Mouse (Mus musculus) gonadal fat pad, adult 2 months (tissue): ENCODE results near the gene Tppp. TPM values are rescaled to one million over a fixed set of nuclear protein-coding genes. Genes with fewer than 3 reads are reported as not detected.
"Not testable (repeated sequence)": the region's sequence is repeated elsewhere in the genome, so short reads cannot be mapped to it uniquely, and the experiment has no call there.

Experiments
- DNase-seq: peaks from one replicate; pipeline ENCODE4 v3.0.0-alpha.2; 2012; ENCODE audit warnings: low read depth
- polyA plus RNA-seq: library from polyadenylated mRNA; depleted of rRNA; stranded (reverse); fragments of >200 nt; gene quantifications from 2 replicates; pipeline ENCODE4 v1.2.3, GENCODE M21; 2012; rRNA removed

Tppp gene
- polyA plus RNA-seq, result 11.8 and 14.3 TPM in 2 replicates

DNA sequence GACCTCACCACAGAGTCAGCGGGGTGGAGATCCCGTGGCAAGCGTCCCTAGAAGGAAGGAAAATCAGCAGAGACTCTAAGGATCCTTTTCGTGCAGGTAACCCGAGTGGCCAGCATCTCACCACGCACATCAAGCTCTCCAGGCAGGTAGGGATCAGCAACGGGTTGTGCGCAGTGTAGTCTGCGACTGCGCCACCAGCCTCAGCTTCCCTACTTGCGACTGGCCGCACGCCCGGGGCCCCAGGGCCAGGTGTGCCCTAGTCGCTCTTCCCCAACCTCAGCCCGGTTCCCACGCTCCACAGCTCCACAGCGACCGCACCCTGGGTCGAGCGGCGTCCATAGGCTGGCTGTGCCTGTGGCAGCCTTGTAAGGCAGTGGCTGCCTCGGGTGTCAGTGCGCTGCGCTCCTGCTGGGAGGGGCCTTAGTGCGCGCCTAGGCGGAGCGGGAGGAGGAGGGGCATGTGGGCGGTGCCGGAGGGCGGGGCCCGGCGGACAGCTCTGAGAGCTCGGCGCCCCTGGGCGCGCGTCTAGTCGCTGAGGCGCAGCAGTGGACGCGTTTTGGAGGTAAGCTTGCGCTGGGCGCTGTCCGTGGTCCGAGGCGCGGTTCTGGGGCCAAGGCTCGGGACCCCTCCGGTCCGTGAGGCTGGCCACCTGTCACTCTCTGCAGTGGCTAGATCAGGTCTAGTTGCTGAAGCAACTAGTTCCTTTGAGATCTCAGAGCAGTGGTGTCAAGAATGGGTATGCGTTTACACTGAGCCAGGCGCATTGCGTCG, at the start of gene Tppp:
Gene Tppp (plus strand): TSS at position 460 of the 771 bp plus-strand sequence.
- no peak for DNase-seq

DNA sequence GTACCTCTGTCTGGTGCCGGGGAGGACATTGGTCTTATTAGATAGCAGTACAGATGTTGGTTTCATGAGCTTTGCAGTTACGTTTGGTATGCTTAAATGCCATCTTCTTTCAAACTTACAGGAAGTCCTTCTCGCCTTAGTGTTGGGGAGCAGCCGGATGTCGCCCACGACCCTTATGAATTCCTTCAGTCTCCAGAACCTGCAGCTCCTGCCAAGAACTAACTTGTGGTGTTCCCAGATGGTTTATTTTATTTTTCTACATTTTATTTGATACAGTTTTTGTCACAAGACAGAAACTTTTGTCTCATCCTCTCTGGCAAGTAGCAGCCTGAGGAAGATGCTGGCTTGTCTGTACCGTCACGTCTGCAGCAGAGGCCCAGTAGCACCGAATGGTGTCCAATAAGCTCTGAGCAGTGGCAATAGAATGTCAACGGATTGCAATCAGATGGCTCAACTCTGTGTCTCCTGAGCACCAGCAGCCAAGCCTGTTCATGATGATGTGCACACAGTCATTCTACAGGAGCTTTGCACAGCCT, 49.0 kb upstream of the Tppp start:
- no peak for DNase-seq

DNA sequence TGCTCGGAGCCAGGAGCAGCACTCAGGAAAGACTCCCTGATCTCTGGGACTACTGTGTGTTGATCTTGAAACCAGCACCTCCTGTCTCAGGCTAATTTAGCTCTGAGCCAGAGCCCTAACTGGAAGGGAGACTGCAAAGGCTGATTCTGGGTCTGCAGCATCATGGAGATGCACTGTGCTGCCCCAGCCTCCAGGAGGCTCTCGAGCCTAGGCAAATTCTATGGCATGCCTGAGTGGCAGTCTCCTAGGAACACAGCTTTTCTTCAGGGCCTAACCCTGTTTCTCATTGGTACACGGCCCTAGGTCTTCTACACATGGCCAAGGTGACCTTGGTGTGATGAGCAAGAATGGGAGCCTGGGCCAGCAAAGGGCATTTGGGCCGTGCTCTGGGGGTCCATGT, 48.0 kb upstream of the Tppp start:
- DNase-seq, result no peak

DNA sequence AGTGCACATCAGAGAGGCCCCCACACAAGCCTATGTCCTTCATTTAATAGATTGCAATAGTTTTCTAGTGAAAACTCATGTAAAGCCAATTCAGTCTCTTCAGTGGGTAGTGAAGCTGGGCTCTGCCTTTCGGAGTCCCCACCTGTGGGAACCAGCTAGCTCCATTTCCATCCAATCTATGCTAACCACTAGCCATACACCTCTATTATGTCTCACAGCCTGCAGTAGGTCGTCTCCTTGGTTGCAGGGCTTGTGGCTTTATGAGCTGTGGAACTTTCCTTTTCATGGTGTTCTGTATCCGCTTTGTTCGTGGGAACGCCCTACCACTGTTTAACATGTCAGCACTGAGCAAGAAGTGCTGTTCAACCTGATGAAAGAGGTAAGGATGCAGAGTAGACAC, 45.7 kb upstream of the Tppp start, which contains the start of gene Zdhhc11:
Gene Zdhhc11 (plus strand): TSS at position 301 of the 400 bp plus-strand sequence.
- DNase-seq, result no peak

DNA sequence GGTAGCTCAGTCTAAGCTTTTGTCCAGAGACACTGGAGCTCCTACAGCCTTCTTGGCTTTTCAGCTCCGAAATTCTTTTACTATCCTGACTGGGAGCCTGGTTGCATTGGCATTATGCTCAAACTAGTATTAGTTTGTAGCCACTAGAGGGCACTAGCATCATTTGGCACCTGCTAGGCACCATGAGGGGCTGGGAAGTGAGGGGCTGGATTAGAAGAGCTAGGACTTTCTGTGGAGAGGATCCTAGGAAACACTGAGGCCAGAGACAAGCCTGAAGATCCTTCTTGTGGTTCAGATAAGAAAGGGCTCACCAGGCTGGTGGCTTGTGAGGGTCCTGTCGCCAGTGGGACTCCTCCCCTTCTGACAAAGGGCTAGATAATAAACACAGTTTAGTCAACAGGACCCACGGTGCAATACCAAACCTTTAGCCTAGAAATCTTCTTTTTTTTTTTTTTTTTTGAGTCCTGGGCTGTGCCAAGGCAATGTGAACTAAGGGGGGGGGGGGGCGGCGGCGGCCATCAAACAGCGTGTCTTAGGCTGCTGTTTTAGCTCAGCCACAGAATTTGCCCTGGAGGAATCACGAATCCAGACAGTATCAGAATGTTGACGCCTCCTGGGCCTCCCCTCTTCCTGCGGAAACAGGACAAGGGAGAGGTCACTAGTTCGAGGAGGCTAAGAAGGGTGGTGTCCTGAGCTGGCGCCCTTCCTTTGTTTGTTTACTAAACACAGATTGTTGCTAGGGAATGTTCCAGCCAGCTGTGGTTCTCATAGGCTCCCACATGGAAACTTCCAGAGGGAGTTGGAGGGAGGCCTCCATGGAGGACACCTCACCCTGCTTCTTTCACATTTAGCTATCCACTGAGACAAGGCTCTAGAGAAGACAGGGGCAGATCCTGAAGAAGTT, 38.4 kb upstream of the Tppp start:
- no peak for DNase-seq

DNA sequence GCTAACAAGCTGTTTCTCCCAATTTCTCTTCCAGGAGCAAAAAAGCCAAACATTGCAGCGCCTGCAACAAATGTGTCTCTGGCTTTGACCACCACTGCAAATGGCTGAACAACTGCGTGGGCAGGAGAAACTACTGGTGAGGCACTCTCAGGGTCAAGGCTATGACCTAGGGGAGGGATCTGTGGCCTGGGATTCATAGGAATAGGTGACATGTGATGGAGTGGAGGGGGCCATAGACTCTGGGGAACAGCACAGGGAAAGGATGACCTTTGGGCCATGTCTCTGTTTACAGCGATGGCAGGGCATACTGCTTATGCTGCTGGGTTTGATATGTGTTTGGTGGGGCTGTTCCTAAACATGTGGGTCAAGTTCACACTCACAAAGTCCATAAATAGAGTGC, 34.7 kb upstream of the Tppp start:
- no peak for DNase-seq

DNA sequence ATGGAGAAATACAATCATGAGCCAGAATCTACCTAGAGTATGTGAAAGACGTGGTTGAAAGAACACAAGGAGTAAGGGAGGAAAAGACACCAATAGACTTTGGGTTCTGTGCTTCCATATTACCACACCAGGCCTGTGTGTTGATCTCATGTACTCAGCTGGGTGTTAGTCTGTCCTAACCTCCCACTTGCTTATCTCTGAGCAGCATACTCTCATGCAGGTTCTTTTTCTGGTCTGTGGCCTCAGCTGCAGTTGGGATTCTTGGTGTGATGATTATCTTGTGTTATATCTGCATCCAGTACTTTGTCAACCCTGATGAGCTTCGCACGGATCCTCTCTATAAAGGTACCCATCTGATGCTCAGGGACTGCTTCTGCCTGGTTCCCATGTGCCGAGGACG, 32.3 kb upstream of the Tppp start:
- DNase-seq, result no peak

DNA sequence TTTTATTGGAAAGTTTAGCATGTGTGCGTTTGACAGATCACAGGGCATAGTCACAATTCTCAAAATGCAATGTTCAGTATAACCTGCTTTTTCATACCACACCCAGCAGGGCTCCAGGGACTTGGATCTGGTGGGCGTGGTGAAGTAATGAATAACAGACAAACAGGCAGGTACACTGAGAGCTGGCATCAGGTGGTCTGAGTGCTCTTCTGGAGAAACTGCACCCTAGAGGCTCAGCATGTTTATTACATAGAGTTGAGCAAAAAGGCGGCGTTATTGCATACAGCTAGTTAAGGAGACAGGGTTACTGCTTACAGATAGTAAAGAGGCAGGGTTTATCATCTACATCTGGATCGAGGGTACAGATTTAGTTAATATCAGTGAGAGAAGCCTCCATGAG, 18.9 kb upstream of the Tppp start:
- no peak for DNase-seq

DNA sequence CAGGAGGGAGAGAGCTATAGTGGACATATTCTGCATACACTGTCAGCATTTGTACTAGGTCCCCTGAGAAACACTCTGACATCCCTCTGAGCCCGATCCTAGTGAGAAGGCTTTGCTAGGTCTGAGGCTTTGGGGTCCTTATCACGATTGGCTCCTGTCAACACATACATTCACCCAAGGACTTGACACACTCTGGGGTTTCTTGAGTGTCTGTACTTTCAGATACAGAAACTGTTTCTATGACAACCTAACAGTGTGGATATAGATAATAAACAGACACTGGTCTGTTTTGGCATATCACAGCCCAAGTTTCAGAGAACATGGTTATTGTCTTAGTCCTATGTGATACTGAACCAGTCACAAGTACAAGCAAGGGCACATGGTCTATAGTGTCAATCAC, 18.4 kb upstream of the Tppp start:
- DNase-seq, result no peak

DNA sequence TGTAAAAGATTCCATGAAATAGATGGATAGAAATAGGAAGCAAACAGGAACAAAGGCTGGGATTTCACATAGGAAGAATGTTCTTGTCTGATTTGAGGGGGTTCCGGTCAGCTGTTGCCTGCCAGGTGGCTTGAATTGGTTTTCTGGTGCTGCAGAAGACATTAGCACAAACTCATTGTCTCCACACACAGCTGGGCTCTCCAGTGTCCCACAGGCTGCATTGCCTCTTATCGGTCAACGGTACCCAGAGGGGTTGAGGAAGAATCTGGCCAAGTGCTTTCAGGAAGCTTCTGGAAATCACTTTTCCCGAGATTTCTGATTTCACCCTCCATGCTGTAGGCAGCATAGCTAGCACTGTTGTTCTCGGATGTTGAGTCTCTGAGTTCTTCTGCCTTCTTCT, 17.9 kb upstream of the Tppp start:
- no peak for DNase-seq

DNA sequence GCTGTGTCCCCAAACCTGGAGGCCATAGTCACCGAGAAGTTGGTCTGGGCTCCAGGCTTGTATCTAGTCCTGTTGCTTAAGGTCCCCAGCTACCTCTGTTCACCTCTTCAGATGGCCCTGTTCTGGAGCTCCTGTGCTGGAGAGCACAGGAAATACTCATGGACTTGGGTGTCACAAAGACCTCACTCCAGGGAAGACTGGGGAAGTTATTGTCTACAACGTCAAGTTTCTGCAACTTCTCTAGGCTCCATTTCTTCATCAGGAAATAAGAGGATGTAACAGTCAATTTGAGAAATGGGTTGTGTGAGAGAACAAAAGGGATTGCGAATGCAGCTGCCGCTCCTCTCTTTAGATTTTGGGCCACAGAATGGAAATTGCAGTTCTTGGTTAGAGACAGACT, 12.8 kb upstream of the Tppp start:
- DNase-seq, result no peak

DNA sequence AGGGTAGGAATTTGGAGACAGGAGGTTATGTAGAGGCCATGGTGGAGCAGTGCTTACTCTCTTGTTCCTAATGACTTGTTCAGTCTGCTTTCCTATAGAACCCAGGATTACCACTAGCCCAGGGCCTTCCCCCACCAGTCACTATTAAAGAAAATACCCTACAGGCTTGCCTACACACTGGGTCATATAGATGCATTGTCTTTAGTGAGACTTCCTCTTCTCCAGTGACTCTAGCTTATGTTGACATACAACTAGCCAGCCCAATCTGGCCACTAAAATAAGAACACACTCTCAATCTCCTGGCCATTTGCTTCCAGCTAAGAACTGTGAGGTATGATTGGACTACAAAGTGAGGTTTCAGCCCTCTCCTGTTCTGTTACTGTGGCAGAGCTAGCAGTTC, 8.7 kb upstream of the Tppp start:
- no peak for DNase-seq

DNA sequence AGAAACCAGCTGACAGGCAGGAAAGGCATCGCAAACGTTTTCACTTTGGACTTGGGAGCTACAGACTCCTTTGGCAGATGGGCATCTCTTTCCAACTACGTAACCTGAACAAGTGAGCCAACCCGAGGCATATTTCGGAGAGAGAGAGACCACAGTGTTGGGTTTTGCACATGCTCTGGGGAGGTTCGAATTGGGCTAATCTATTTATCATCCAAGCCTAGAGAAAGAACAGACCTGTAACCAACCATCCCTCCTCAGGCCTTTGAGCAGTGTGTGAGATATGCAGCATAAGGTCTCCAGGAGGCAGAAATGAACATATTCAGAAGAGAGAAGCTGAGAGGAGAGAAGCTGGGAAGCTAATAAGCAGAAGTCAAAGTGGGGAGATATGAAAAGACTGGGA, 8.2 kb upstream of the Tppp start:
- no peak for DNase-seq

DNA sequence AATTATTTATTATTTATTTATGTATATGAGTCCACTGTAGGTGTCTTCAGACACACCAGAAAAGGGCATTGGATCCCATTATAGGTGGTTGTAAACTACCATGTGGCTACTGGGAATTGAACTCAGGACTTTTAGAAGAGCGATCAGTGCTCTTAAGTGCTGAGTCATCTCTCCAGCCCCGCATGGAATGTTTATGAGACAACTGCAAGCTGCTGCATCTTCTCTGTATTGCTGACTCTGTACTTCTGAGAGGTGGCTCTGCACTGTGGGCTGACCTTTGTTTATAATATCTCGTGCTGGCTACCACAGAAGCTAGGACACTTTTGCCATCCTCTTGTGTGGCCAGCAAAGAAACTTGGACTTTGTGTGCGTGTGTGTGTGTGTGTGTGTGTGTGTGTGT, 7.7 kb upstream of the Tppp start:
- DNase-seq, result no peak

DNA sequence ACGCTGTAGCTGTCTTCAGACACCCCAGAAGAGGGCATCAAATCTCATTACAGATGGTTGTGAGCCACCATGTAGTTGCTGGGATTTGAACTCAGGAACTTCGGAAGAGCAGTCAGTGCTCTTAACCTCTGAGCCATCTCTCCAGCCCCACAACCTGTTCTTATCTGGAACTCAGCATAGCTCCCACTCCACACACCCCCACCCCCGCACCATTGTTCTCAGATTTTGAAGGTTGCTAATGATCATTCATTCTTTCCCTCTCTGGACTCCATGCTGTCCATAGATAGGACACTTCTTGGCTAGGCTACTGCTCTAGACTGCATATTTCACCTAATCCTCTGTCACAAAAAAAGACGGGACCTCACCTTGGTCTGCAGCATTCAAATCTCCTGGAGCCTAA, 2.3 kb upstream of the Tppp start:
- DNase-seq, result not testable (repeated sequence)

DNA sequence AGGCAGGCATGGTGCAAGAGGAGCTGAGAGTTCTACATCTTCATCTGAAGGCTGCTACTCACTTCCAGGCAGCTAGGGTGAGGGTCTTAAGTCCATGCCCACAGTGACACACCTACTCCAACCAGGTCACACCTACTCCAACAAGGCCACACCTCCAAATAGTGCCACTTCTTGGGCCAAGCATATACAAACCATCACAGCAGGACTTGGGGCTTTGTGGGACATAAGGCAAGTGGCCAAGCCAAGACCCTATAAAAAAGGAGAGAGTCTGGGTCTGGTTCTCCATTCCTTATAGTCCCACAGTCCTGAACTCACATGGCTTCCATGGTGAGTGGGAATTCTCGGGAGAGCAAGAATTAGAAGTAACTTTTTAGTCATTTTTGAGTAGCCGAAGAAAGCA, 991 bp upstream of the Tppp start:
- DNase-seq, result not testable (repeated sequence)

DNA sequence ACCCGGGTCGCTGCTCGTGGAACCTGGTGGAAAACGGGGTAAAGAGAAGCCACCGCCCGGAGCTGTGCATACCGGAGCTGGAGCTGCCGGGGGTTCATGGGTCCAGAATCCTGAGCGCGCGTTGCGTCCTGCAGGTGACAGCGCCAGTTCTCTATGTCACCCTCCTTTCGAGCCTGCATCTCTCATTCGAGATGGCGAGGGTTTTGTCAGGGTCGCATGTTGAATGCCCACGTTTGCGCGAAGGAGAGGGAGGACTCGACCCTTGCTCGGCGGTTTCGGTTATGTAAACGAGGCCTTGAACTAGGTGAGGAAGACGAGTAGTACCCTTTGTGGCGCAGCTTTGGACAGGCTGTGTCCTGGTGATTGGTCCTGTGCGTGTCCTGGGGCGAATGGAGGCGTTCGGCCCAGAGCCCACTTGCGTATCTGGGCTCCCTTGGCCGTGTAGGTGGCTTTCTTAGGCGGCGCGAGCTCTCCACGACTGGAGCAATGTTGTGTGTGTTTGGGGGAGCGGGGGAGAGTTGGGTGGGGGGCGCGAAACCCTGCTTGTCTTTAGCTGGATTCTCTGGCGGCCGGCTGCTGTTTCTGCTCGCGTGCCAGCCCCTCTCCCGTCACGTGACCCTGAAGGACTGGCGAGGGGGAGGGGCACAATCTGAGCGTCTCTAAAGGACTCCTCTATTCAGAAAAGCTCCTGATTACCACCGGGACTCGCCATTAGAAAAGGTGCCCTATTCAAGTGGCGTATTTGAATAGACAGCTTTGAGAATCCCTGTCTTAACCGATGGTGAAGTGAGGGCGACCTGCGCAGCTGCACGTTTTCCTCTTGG, 796 bp downstream of the Tppp start:
- no peak for DNase-seq

DNA sequence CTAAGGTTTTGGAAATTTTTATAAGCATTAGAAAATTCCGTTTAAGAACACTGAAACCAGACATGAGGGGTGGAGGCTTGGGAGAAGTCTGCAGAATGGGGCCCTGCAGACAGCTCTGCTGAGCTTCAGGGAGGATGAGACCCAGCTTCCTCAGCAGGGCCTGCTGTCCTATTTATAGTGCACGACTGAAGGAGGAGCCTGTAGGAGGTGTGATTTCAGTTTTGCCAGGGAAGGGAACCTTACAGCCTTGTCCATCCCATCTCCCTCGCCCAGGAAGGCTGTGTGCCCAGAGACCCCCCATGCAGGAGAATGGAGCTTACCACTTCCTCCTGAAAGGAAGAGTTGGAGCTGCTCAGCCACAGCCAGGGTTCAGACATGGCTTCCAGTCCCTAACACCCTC, 1.5 kb downstream of the Tppp start:
- no peak for DNase-seq

DNA sequence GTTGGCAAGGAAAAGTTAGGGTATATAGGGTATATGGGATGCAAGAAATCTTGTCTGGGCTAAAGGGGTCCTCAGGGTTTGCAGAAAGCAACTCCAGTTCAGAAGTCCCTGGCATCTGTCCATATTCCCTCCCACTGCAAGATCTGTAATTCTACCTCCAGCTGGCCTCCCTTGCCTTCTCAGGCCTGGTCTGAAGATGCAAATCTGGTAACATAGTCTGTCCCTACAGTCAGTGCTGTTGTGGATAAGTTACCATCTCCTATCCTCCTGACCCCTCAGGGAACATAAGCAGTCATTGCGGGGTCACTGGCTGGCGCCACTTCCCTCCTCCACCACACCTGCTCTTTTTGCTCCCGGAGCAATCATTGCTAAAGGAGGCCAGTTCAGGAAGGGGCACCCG, 6.7 kb downstream of the Tppp start:
- DNase-seq, result no peak

DNA sequence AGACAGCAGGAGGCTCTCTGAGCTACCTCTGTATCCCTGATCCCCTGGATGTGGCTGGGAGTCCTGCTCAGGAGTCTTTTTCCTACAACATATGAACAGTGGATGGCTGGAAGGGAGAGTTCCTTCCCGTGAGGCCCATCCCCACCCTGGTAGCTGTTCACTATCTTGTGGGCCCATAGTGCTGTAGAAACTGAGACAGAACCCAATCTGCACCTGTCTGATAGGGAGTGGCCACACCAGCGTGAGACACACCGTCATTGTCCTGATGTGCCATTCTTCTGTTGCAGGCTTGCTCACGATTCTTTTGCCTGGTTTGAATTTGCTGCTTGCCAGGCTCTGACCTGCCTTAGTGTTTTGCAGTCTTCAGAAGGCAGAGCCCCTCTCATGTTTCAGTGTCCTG, 8.2 kb downstream of the Tppp start:
- DNase-seq, result no peak

DNA sequence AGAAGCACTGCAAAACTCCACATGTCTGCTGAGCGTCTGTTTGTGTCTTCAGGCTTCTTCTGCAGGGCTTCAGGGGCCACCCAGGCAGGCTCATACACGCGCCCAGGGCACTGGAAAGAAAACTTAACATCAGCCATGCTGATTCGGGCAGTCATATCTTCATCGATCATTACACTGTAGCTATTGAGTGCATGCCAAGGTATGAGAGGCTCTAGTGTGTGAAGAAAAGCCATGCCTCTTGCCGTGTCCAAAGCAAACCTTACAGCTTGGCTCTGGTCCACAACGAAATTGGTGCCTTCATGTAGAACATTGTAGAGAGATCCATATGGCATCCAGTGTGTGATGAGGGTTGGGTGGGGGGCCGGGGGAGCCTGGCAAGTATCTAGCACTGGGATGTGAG, 9.8 kb downstream of the Tppp start:
- DNase-seq, result not testable (repeated sequence)
